Mouse (Mus musculus): ENCODE results near the gene Slc9a4.
"Not testable (repeated sequence)": the region's sequence is repeated elsewhere in the genome, so short reads cannot be mapped to it uniquely, and the experiment has no call there.

Gene Slc9a4

GRCm38 (mm10) chr1:40648234-40648633 is 68.4 kb downstream of the Slc9a4 start:
- in situ Hi-C loops (cut with MboI, MseI): no loop called here

- in situ Hi-C loops (cut with MboI, MseI): loop anchor here (5.0 kb wide), 1 partner anchor 69 kb away; the partner anchor contains the start of gene Slc9a4
These were observed 71.1 kb downstream of the Slc9a4 start for GRCm38 (mm10) chr1:40650803-40651497.

DNA sequence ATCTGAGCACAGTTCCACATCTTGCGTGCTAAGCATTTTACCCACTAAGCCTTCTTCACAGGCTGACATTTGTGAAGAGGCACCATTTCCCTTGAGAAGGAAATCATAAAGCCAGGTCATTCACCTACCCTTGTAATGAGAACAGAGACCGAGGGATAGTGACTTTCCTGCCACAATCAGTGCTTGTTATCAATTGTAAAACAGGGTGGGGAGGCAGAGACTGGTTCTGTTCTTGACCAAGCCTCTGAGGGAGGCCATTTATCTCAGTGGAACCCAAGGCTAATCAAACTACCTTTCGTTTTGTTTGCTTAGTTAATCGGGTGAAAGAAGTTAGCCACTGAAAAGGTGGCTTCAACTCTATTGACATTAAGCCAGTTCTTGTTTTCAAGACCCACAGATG is 77.2 kb downstream of the Slc9a4 start:
- in situ Hi-C loops (cut with MboI, MseI): no loop called here

DNA sequence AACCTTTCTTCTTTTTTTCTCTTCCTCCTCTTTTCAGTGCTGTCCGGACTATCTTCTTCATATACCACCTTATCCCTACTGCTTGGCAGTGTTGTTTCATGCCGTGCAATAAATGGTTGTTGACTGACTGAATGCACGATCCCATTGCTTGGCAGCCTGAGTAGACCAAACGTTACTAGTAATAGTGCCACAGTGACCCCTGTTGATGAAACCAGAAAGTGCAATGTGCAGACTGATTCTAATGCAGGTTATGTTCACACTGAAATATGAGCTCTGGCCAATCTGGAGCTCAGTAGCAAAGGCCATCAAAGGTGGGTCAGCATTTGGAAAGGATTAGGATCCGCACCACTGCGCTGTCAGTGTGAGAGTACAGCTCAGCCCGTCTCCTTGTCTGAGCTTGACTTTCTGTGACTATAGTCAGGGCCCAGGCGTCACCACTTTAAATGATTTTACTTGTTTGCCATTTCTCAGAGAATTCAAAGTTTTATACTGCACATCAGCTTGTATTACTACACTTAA is 78.2 kb downstream of the Slc9a4 start:
- in situ Hi-C loops (cut with MboI, MseI): no loop called here

GRCm38 (mm10) chr1:40659017-40659416 is 79.1 kb downstream of the Slc9a4 start:
- in situ Hi-C loops (cut with MboI, MseI): no loop called here

GRCm38 (mm10) chr1:40659496-40659895 is 79.6 kb downstream of the Slc9a4 start:
- in situ Hi-C loops (cut with MboI, MseI): no loop called here

DNA sequence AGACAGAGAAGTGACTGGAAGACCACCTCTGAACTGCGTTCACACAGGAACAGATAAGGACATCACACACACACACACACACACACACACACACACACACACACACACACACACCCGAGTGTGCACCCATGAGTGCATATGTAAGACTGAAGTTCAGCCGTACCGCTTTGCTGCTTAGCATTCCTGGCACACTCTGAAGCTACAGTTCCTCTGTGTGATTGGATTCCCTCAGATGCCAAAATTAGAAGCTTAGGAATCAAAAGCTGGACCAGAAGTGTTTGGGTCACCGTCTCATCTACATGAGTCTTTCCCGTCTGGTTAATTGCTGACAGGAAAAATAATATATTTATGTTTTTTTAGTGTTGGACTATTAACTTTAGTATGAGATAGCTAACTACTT is 81.0 kb downstream of the Slc9a4 start:
- in situ Hi-C loops (cut with MboI, MseI): no loop called here

DNA sequence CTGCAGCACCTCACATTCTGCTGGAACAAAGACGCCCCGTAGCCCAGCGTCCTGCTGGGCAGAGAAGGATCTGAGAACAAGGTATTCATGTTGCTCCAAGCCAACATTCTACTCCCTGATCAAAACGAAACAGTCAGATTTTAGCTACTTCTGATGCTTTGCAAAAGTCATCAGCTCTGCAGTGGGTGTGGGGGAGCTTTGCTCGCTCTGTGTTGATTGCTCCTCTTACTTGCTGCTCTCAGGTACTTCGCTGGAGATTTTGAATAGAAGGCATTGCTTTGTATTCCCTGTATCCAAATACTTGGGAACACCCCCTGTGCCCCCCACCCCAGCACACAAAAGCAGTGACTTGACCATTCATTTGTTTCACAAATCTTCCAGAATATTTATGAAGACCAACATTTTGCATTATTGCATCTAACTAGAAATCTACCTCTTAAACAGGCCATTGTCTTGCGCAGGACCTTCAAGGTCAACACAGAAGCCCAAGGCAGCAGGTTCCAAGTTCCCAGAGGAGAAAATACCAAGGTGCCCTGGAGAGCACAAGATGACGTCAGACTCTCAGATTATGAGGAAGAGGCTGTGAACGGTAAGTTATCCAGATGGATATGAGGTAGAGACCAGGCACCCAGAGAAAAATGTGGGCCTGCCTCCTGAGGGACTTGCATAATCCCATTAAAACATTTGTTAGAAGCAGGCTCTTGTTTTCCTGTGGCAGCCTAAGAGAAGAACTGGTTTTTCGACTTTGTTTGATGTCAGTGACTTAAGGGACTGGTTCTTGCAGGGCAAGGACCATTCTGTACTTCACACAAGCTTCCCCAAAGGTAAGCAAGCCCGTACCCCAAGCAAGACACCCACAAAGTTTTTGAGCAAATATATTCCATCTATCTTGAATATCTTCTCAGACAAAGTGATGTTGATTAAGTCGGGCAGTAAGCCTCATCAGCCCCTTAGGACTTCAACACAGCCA is 85.8 kb downstream of the Slc9a4 start:
- in situ Hi-C loops (cut with MboI, MseI): no loop called here

- in situ Hi-C loops (cut with MboI, MseI): not testable (repeated sequence)
These were observed 87.6 kb downstream of the Slc9a4 start for GRCm38 (mm10) chr1:40667442-40667841.

- in situ Hi-C loops (cut with MboI, MseI): no loop called here
These were observed 90.1 kb downstream of the Slc9a4 start for GRCm38 (mm10) chr1:40670025-40670424.

DNA sequence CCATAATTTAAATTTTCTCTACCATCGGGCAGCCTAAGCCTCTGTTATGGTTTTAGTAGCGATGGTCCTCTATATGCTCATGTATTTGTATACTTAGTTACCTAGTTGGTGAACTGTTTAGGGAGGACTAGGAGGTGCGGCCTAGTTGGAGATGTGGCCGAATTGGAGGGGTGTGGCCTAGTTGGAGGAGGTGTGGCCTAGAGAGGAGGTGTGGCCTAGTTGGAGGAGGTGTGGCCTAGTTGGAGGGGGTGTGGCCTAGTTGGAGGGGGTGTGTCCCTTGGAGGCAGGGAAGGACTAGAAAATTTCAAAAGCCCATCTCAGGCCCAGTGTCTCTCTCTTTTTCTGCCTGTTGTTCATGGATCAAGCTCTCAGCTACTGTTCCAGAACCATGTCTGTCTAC is 91.6 kb downstream of the Slc9a4 start:
- in situ Hi-C loops (cut with MboI, MseI): no loop called here

DNA sequence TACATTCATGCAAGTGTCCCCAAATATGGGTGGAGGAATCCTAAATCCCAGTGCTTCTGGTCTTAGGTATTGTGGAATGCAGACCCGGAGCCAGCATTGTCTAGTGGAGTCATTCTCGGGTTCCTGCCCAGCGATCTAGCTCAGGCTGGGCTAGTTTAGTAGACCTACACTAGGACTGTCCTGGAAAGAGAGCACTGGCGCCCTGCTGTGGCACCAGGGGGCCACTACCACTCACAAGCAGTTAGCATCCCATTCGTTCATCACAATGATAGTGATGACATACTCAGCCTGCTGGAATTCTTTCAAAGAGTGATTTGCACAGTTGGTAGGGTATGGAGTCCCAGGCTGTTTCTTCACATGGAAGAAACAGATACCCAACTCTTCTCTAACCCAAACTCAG is 97.4 kb downstream of the Slc9a4 start:
- in situ Hi-C loops (cut with MboI, MseI): no loop called here
